Mouse (Mus musculus): ENCODE measurements around the gene Cdc20b.

GRCm38 (mm10) chr13:112985605-112986450 is 49.1 kb upstream of the Cdc20b start:
- no peak for TF ChIP-seq CTCF (conservative IDR thresholded peaks at IDR 0.05; ENCODE audit: low read length)
- TF ChIP-seq POU5F1 (IDR thresholded peaks at IDR 0.05; ENCODE audit: borderline replicate concordance, low read length), result no peak
- peak; percentile 53; the same call in 1 of the 2 replicates for TF ChIP-seq NANOG (IDR thresholded peaks at IDR 0.05; ENCODE audit: borderline replicate concordance, low read length)
